Mouse (Mus musculus) intestine, postnatal 0 days (tissue): ENCODE measurements at regions not wholly inside any gene's neighbourhood (a gene's known extent, or its start where the extent isn't known, plus 50 kb on each side); places are given as distances from the start of the nearest gene placed in this dataset.

Experiments used
- ATAC-seq: fragments of 200-750 bp; cut with Nextera tagmentation; 2 replicates; pipeline ENCODE4 v1.8.0; 2017; ENCODE audit warnings: mild to moderate bottlenecking, moderate TSS enrichment, moderate library complexity
- H3K27ac ChIP-seq: fragments of 300-500 bp; sonication (generic); 2 replicates; pipeline ENCODE4 v1.5.1; 2014; ENCODE audit warnings: mild to moderate bottlenecking, low read depth, low read length, moderate library complexity
- H3K27me3 ChIP-seq: fragments of 300-500 bp; sonication (generic); replicated peaks from 2 replicates; pipeline ENCODE4 v1.6.1; 2014; ENCODE audit warnings: low read length, mixed read lengths; ENCODE audit not compliant: control insufficient read depth, insufficient read depth
- H3K36me3 ChIP-seq: fragments of 300-500 bp; sonication (generic); 2 replicates; pipeline ENCODE4 v1.6.1; 2014; ENCODE audit warnings: mild to moderate bottlenecking, moderate library complexity; ENCODE audit not compliant: control insufficient read depth, insufficient read depth
- H3K4me1 ChIP-seq: fragments of 300-500 bp; sonication (generic); replicated peaks from 2 replicates; pipeline ENCODE4 v1.6.1; 2014; ENCODE audit warnings: antibody characterized with exemption, low read length, mixed read lengths; ENCODE audit not compliant: control insufficient read depth, insufficient read depth
- H3K4me2 ChIP-seq: fragments of 300-500 bp; sonication (generic); replicated peaks from 2 replicates; pipeline ENCODE4 v1.6.1; 2014; ENCODE audit warnings: low read depth, mild to moderate bottlenecking, moderate library complexity
- H3K4me3 ChIP-seq: fragments of 300-500 bp; sonication (generic); 2 replicates; pipeline ENCODE4 v1.5.1; 2014; ENCODE audit warnings: low read depth, low read length
- H3K9ac ChIP-seq: fragments of 300-500 bp; sonication (generic); 2 replicates; pipeline ENCODE4 v1.6.1; 2014; ENCODE audit warnings: mild to moderate bottlenecking, low read depth, low read length
- H3K9me3 ChIP-seq: fragments of 300-500 bp; sonication (generic); 2 replicates; pipeline ENCODE4 v1.6.1; 2016; ENCODE audit warnings: mixed run types; ENCODE audit not compliant: control insufficient read depth
- CTCF ChIP-seq: sonication (generic); IDR thresholded peaks from 2 replicates; pipeline ENCODE4 v1.5.1; 2016; ENCODE audit warnings: low read depth, mild to moderate bottlenecking, control low read depth, antibody characterized with exemption, moderate library complexity
- WGBS: fragments of 180-500 bp; shearing (Covaris S2); extraction: QIAGEN DNeasy Blood & Tissue Kit; methylation state at CpG from one replicate; pipeline ENCODE4 v1.1.7; 2014; 5-methylcytosine and 5-hydroxymethylcytosine counted together

- no peak overlapping the region for H3K4me2 ChIP-seq
- H3K27ac ChIP-seq = no peak overlapping the region
- H3K9me3 ChIP-seq = no peaks in the 10 kb centered on the region
- no peaks in the 10 kb centered on the region for H3K36me3 ChIP-seq
- H3K4me1 ChIP-seq = no peaks in the 10 kb centered on the region
- H3K4me3 ChIP-seq = no peak overlapping the region
- 36% methylated on average over 1 of the region's 1 CpGs for WGBS
- no peaks in the 10 kb centered on the region for H3K27me3 ChIP-seq
- no peak overlapping the region for H3K9ac ChIP-seq
- TF ChIP-seq CTCF = no peak
- ATAC-seq = no peak
Measured at GRCm38 (mm10) chr6:11647651-11648050, 259.6 kb downstream of the Ndufa4 start.

GRCm38 (mm10) chr6:11613331-11613730 lies 294.0 kb downstream of the Ndufa4 start:
- no peak for ATAC-seq
- 68% methylated on average over 4 of the region's 4 CpGs for WGBS
- Histone ChIP-seq H3K4me2 (no peak overlapping the region), H3K4me3 (no peak overlapping the region), H3K4me1 (no peaks in the 10 kb centered on the region), H3K36me3 (no peaks in the 10 kb centered on the region), H3K27me3 (no peaks in the 10 kb centered on the region), H3K9ac (no peak overlapping the region), H3K9me3 (no peaks in the 10 kb centered on the region), H3K27ac (no peak overlapping the region)
- no peak for TF ChIP-seq CTCF

- no peak overlapping the region for H3K27ac ChIP-seq
- H3K9me3 ChIP-seq = no peaks in the 10 kb centered on the region
- no peak overlapping the region for H3K4me2 ChIP-seq
- H3K36me3 ChIP-seq = no peaks in the 10 kb centered on the region
- H3K27me3 ChIP-seq = no peaks in the 10 kb centered on the region
- H3K4me1 ChIP-seq = no peaks in the 10 kb centered on the region
- H3K4me3 ChIP-seq = no peak overlapping the region
- TF ChIP-seq CTCF = no peak
- no peak for ATAC-seq
- H3K9ac ChIP-seq = no peak overlapping the region
Measured at GRCm38 (mm10) chr6:11608214-11608613, 299.1 kb downstream of the Ndufa4 start.

- Histone ChIP-seq H3K9me3 (no peaks in the 10 kb centered on the region), H3K4me1 (no peaks in the 10 kb centered on the region), H3K9ac (no peak overlapping the region), H3K27ac (no peak overlapping the region), H3K36me3 (no peaks in the 10 kb centered on the region), H3K4me3 (no peak overlapping the region), H3K27me3 (no peaks in the 10 kb centered on the region), H3K4me2 (no peak overlapping the region)
- 55% methylated on average over 2 of the region's 2 CpGs for WGBS
- no peak for TF ChIP-seq CTCF
- no peak for ATAC-seq
Measured at GRCm38 (mm10) chr6:11607696-11608095, 299.6 kb downstream of the Ndufa4 start.

- no peak overlapping the region for H3K27ac ChIP-seq
- no peak overlapping the region for H3K9ac ChIP-seq
- WGBS = 70% methylated on average over 3 of the region's 3 CpGs
Measured at GRCm38 (mm10) chr6:11606055-11606454, 301.2 kb downstream of the Ndufa4 start.

GRCm38 (mm10) chr6:11605526-11605925 lies 301.8 kb downstream of the Ndufa4 start:
- ATAC-seq = no peak
- Histone ChIP-seq H3K36me3 (no peaks in the 10 kb centered on the region), H3K27ac (no peak overlapping the region), H3K9ac (no peak overlapping the region), H3K4me1 (no peaks in the 10 kb centered on the region), H3K4me2 (no peak overlapping the region), H3K4me3 (no peak overlapping the region), H3K9me3 (no peaks in the 10 kb centered on the region), H3K27me3 (no peaks in the 10 kb centered on the region)
- no peak for TF ChIP-seq CTCF
- WGBS = 66% methylated on average over 4 of the region's 4 CpGs

More at GRCm38 (mm10) chr6:11606055-11606454, 301.2 kb downstream of the Ndufa4 start:
- no peak overlapping the region for H3K4me2 ChIP-seq
- H3K36me3 ChIP-seq = no peaks in the 10 kb centered on the region
- H3K27me3 ChIP-seq = no peaks in the 10 kb centered on the region
- ATAC-seq = no peak
- no peaks in the 10 kb centered on the region for H3K9me3 ChIP-seq
- H3K4me3 ChIP-seq = no peak overlapping the region
- no peaks in the 10 kb centered on the region for H3K4me1 ChIP-seq
- no peak for TF ChIP-seq CTCF

- Histone ChIP-seq H3K4me3 (no peak overlapping the region), H3K27me3 (no peaks in the 10 kb centered on the region), H3K36me3 (no peaks in the 10 kb centered on the region), H3K4me1 (no peaks in the 10 kb centered on the region), H3K9me3 (no peaks in the 10 kb centered on the region), H3K4me2 (no peak overlapping the region), H3K27ac (no peak overlapping the region), H3K9ac (no peak overlapping the region)
- ATAC-seq = no peak
- 0 out of 2 replicates have a peak, but pooled peaks have one; percentile 14 for TF ChIP-seq CTCF
- WGBS = 65% methylated on average over 2 of the region's 2 CpGs
Measured at GRCm38 (mm10) chr6:11594936-11595335, 312.4 kb downstream of the Ndufa4 start.
